Mouse (Mus musculus) adrenal gland, adult (tissue): ENCODE results near the gene Pear1.
"Not testable (repeated sequence)": the region's sequence is repeated elsewhere in the genome, so short reads cannot be mapped to it uniquely, and the experiment has no call there.

ENCODE experiments used
- DNase-seq, 2 experiments: peaks; one replicate each; pipeline ENCODE4 v3.0.0; 2022 to 2023; ENCODE audit warnings: low spot score in 1 of 2; ENCODE audit not compliant: inconsistent age in 2 of 2

The Pear1 gene

GRCm38 (mm10) chr3:87824206-87824605, at the start of gene Pear1:
Gene Pear1 (minus strand): TSS chr3:87824306.
- DNase-seq, result not testable (repeated sequence)

GRCm38 (mm10) chr3:87864111-87864510, 40.0 kb upstream of the Pear1 start:
- not testable (repeated sequence) for DNase-seq

GRCm38 (mm10) chr3:87859813-87860212, 35.7 kb upstream of the Pear1 start:
- DNase-seq, result peak; percentile 61 to 86

GRCm38 (mm10) chr3:87857666-87858065, 33.6 kb upstream of the Pear1 start:
- DNase-seq, result no peak

- no peak for DNase-seq
Observed at GRCm38 (mm10) chr3:87855936-87856335, 31.8 kb upstream of the Pear1 start.

- peak; percentile 21 to 73 for DNase-seq
Observed at GRCm38 (mm10) chr3:87854795-87855568, 30.9 kb upstream of the Pear1 start.

- DNase-seq, result no peak
Observed at GRCm38 (mm10) chr3:87849117-87849516, 25.0 kb upstream of the Pear1 start.

- peak in 1 of 2 experiments; percentile 19 for DNase-seq
Observed at GRCm38 (mm10) chr3:87847680-87848079, 23.6 kb upstream of the Pear1 start.

- no peak for DNase-seq
Observed at GRCm38 (mm10) chr3:87846650-87847110, 22.6 kb upstream of the Pear1 start, which contains the start of gene Sh2d2a. Gene Sh2d2a (plus strand): TSS chr3:87846755.

- DNase-seq, result no peak
Observed at GRCm38 (mm10) chr3:87846186-87846585, 22.1 kb upstream of the Pear1 start.

- no peak for DNase-seq
Observed at GRCm38 (mm10) chr3:87844981-87845380, 20.9 kb upstream of the Pear1 start.

GRCm38 (mm10) chr3:87840858-87841257, 16.8 kb upstream of the Pear1 start:
- no peak for DNase-seq

- DNase-seq, result peak; percentile 62 to 91
Observed at GRCm38 (mm10) chr3:87838622-87839021, 14.5 kb upstream of the Pear1 start.

GRCm38 (mm10) chr3:87833482-87833881, 9.4 kb upstream of the Pear1 start:
- DNase-seq, result peak in 1 of 2 experiments; percentile 22

GRCm38 (mm10) chr3:87832109-87832859, 8.2 kb upstream of the Pear1 start:
- no peak for DNase-seq

GRCm38 (mm10) chr3:87829025-87829424, 4.9 kb upstream of the Pear1 start:
- no peak for DNase-seq

- DNase-seq, result no peak
Observed at GRCm38 (mm10) chr3:87828435-87828834, 4.3 kb upstream of the Pear1 start.

GRCm38 (mm10) chr3:87818226-87818625, 5.9 kb downstream of the Pear1 start:
- no peak for DNase-seq

GRCm38 (mm10) chr3:87816646-87817093, 7.4 kb downstream of the Pear1 start:
- DNase-seq, result peak; percentile 68 to 91

- no peak for DNase-seq
Observed at GRCm38 (mm10) chr3:87816166-87816565, 7.9 kb downstream of the Pear1 start.

- DNase-seq, result peak in 1 of 2 experiments; percentile 60
Observed at GRCm38 (mm10) chr3:87812873-87813272, 11.2 kb downstream of the Pear1 start.

- DNase-seq, result no peak
Observed at GRCm38 (mm10) chr3:87812413-87812812, 11.7 kb downstream of the Pear1 start.
